Mouse (Mus musculus): Measurements from ENCODE around the gene Megf9. TPM values are rescaled to one million over a fixed set of nuclear protein-coding genes. Genes with fewer than 3 reads are reported as not detected.

Megf9 gene
- polyA plus RNA-seq, 1 experiment from 2014 or later: 4.7 TPM

DNA sequence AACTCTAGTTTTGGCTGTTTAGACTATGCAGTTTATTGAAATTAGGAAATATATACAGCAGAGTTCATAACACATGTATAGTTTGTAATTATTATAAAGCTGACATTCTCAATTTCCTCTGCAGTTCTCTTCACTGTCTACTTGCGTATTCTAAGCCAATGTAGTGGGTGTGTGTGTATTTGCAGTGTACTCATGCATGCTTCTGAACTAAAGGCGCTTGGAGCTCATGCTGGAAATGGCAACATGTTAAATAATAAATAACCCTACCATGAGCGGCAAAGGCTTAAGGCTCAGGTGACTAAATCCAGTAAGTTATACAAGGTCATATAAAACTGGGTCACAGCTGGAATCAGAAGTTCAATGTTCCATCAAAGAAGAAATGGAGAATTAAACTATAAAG lies 46.4 kb downstream of the Megf9 start:
- H3K27me3 ChIP-seq: no peaks in the 10 kb centered on the region
- H3K36me3 ChIP-seq (replicated peaks): no peaks in the 10 kb centered on the region
- H3K4me2 ChIP-seq: no peak overlapping the region
- WGBS (ENCODE audit: insufficient replicate concordance): 64% methylated on average over 3 of the region's 3 CpGs
- no peaks in the 10 kb centered on the region for H3K9me3 ChIP-seq (replicated peaks)
- no peaks in the 10 kb centered on the region for H3K4me1 ChIP-seq (replicated peaks)
- no peak overlapping the region for H3K4me3 ChIP-seq (replicated peaks)
- no peak for ATAC-seq (ENCODE audit: insufficient read depth)
- H3K9ac ChIP-seq: no peak overlapping the region
- no peak overlapping the region for H3K27ac ChIP-seq (replicated peaks)

DNA sequence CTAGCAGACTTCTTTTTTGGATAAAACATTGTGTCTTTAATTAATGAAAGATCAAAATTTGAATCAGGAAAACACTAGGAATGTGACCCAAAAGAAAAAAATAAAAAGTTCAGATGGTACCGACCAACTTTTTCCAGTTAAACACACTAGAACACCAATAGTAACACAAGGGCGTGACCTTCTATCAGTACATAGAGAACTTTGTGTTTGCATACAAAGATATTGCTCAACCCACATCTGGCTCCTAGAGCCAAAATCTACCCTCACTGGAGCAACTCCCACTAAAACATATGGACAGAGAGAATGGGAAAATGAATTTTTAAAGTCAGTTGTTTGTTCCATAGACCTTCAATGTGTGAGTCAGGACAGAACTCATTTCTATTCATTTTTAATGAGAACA lies 50.7 kb downstream of the Megf9 start:
- ATAC-seq (ENCODE audit: insufficient read depth): peak; percentile 63

DNA sequence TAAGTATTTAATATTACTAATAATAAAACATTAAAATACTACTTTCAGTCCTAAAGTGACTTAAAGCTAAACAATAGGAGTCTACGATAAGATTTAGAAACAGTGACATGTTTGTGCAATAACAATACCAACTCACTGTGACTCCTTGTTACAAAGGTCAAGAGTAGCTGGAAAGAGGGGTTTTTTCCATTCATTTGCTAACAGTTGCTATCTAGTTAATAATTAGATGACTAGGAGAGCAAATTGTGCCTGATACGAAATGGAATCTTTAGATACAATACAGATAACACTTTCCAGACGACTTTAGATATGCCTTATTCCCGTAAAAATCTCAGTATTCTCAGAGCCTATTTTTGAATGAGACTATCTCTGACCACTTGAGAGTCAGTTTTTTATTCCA lies 52.9 kb downstream of the Megf9 start:
- no peaks in the 10 kb centered on the region for H3K27me3 ChIP-seq
- no peaks in the 10 kb centered on the region for H3K9me3 ChIP-seq (replicated peaks)
- no peak overlapping the region for H3K4me3 ChIP-seq (replicated peaks)
- 54% methylated on average over 4 of the region's 4 CpGs for WGBS (ENCODE audit: insufficient replicate concordance)
- no peaks in the 10 kb centered on the region for H3K4me1 ChIP-seq (replicated peaks)
- no peak overlapping the region for H3K9ac ChIP-seq
- no peaks in the 10 kb centered on the region for H3K36me3 ChIP-seq (replicated peaks)
- H3K4me2 ChIP-seq: no peak overlapping the region
- ATAC-seq (ENCODE audit: insufficient read depth): no peak
- no peak overlapping the region for H3K27ac ChIP-seq (replicated peaks)

More for the DNA sequence above, 50.7 kb downstream of the Megf9 start:
- Histone ChIP-seq H3K27me3 (no peaks in the 10 kb centered on the region), H3K4me1 (replicated peaks) (no peaks in the 10 kb centered on the region), H3K4me3 (replicated peaks) (no peak overlapping the region), H3K36me3 (replicated peaks) (no peaks in the 10 kb centered on the region), H3K9ac (no peak overlapping the region), H3K27ac (replicated peaks) (no peak overlapping the region), H3K4me2 (no peak overlapping the region), H3K9me3 (replicated peaks) (no peaks in the 10 kb centered on the region)
- WGBS (ENCODE audit: insufficient replicate concordance): 53% methylated on average over 2 of the region's 2 CpGs

DNA sequence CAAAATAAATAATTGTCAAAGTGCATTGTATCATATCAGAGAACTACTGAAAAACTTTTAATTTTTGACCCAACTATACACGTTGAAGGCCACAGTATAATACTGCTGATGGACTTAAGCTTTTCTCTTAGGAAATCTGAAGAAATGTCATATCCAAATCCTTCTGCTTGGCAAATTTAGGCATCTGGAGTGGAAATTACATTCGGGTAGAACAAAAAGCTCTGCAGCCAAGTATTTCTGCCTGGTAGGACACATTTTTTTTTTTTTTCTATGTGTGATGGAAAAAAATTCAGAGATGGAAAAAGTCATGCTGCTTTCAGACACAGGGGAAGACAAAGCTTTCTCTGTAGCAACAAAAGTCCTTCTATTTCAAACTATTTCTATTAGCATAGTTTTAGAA lies 63.4 kb downstream of the Megf9 start:
- H3K27me3 ChIP-seq: no peaks in the 10 kb centered on the region
- H3K9me3 ChIP-seq (replicated peaks): no peaks in the 10 kb centered on the region
- no peaks in the 10 kb centered on the region for H3K36me3 ChIP-seq (replicated peaks)
- H3K27ac ChIP-seq (replicated peaks): no peak overlapping the region
- no peaks in the 10 kb centered on the region for H3K4me1 ChIP-seq (replicated peaks)
- no peak for ATAC-seq (ENCODE audit: insufficient read depth)
- H3K9ac ChIP-seq: no peak overlapping the region
- H3K4me2 ChIP-seq: no peak overlapping the region
- no peak overlapping the region for H3K4me3 ChIP-seq (replicated peaks)
- 64% methylated on average over 2 of the region's 2 CpGs for WGBS (ENCODE audit: insufficient replicate concordance)

DNA sequence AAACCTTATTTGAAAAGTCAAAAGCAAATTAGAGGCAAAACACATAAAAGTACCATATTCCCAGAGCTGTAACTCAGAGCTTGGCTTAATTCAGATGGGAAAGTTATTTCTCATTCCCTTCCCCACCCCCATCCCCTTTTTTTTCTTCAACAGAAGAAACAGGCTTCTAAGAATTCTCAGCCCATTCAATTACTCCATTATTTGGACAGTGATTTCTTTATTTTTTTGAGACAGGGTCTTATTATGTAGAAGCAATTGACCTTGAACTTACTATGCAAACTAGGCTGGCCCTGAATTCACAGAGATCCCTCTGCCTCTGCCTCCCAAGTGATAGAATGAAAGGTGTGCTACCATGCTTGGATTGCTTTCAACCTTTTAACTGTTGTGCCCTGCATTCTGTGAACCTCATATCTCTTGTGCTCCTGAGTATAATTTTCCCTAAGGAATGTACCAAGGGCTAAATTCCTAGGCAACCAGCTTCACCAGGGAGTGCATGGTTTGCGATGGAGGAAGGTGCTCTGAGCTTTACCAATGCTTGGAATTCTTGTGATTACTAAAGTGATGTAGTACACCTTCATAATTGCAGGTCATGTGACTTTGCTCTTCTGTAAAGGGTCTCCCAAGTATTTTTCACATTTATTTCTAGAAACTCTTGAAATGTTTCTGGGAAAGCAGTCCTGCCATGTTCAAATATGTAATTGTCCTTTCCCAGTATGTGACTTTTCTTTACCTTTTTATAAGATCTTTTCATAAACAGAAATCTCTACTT lies 68.7 kb downstream of the Megf9 start:
- H3K27ac ChIP-seq (replicated peaks): no peak overlapping the region
- no peak overlapping the region for H3K9ac ChIP-seq
- no peak for ATAC-seq (ENCODE audit: insufficient read depth)
- H3K4me1 ChIP-seq (replicated peaks): no peaks in the 10 kb centered on the region
- H3K4me2 ChIP-seq: no peak overlapping the region
- H3K9me3 ChIP-seq (replicated peaks): no peaks in the 10 kb centered on the region
- 86% methylated on average over 1 of the region's 1 CpGs for WGBS (ENCODE audit: insufficient replicate concordance)
- H3K4me3 ChIP-seq (replicated peaks): no peak overlapping the region
- H3K27me3 ChIP-seq: no peaks in the 10 kb centered on the region
- H3K36me3 ChIP-seq (replicated peaks): no peaks in the 10 kb centered on the region

DNA sequence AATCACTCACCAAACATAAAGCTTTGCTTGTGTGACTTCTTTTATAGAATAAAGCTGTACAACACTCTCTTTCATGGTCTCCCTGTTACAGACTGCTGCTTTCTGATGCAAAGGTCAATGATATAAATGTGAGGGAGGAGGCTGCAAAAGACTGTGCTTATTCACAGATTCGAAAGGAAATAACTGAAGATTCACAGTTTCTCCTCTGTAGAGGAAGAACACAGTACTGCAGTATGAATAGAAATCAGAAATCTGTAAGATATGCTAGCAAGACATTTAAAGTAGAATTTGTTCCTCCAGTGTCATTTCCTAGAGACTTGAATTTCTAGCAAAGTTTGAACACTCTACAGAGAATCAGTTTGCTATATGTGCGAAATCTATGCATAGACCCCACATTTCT lies 71.5 kb downstream of the Megf9 start:
- Histone ChIP-seq H3K4me3 (replicated peaks) (no peak overlapping the region), H3K9ac (no peak overlapping the region), H3K27me3 (no peaks in the 10 kb centered on the region), H3K27ac (replicated peaks) (no peak overlapping the region), H3K4me1 (replicated peaks) (no peaks in the 10 kb centered on the region), H3K4me2 (no peak overlapping the region), H3K9me3 (replicated peaks) (no peaks in the 10 kb centered on the region), H3K36me3 (replicated peaks) (no peaks in the 10 kb centered on the region)
- ATAC-seq (ENCODE audit: insufficient read depth): no peak
- WGBS (ENCODE audit: insufficient replicate concordance): 65% methylated on average over 2 of the region's 2 CpGs

DNA sequence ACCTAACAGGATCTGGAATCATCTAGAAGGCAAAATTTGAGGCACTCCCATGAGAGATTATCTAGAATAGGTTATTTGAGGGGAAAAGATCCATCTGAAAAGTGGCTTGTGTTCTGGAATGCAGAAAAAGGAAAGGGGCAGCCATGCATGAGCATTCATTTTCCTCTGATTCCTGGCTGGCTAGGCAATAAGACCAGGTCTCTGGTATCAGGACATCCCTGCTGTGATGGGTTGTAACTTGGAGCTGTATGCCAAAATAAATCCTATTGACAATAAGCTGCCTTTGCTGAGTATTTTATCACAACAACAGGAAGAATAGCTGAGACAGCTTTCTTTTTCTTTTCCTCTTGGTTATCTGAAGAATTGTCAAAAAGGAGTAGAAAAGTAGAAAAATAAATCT lies 73.4 kb downstream of the Megf9 start:
- Histone ChIP-seq H3K4me3 (replicated peaks) (no peak overlapping the region), H3K27me3 (no peaks in the 10 kb centered on the region), H3K9me3 (replicated peaks) (no peaks in the 10 kb centered on the region), H3K4me2 (no peak overlapping the region), H3K4me1 (replicated peaks) (no peaks in the 10 kb centered on the region), H3K9ac (no peak overlapping the region), H3K27ac (replicated peaks) (no peak overlapping the region), H3K36me3 (replicated peaks) (no peaks in the 10 kb centered on the region)
- no peak for ATAC-seq (ENCODE audit: insufficient read depth)

DNA sequence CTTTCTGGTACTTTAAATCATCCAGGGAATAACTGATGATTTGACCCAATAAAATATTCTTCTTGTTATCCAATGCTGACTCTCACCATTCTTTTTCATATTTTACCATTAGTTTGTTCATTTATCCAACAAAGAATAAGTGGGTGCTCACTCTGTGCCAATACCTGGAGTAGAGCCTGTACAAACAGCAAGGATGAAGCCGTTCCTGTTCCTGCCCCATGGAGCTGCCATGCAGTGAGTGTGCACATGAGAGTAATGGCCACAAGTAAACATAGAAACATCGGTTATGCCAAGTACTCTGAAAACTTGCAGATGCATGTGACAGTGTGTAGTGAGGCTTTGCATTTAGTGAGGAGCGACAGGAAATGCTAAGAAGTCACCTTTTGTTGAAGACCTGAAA lies 82.6 kb downstream of the Megf9 start:
- H3K4me2 ChIP-seq: no peak overlapping the region
- H3K4me1 ChIP-seq (replicated peaks): no peaks in the 10 kb centered on the region
- H3K27me3 ChIP-seq: no peaks in the 10 kb centered on the region
- no peak overlapping the region for H3K4me3 ChIP-seq (replicated peaks)
- no peak overlapping the region for H3K27ac ChIP-seq (replicated peaks)
- H3K9me3 ChIP-seq (replicated peaks): no peaks in the 10 kb centered on the region
- H3K36me3 ChIP-seq (replicated peaks): no peaks in the 10 kb centered on the region
- 75% methylated on average over 3 of the region's 3 CpGs for WGBS (ENCODE audit: insufficient replicate concordance)
- no peak overlapping the region for H3K9ac ChIP-seq
- no peak for ATAC-seq (ENCODE audit: insufficient read depth)

DNA sequence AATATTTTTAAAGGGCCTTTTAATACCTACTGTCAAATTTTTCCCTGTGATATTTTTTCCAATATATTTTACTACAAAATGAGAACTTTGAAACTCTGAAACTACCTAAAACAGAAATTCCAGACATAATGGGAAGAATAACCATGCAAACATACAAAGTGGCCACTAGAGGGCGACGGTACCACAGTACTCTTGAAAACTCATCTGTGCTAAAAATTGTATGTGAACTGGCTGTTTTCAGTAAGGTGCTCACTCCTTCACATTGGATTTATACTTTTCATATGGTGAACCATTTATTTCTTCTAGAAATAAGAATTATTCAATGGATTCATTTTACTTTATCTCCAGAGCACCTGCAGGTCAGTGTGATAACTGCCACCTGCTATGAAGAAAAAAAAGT lies 83.0 kb downstream of the Megf9 start:
- Histone ChIP-seq H3K4me1 (replicated peaks) (no peaks in the 10 kb centered on the region), H3K36me3 (replicated peaks) (no peaks in the 10 kb centered on the region), H3K27me3 (no peaks in the 10 kb centered on the region), H3K9ac (no peak overlapping the region), H3K27ac (replicated peaks) (no peak overlapping the region), H3K9me3 (replicated peaks) (no peaks in the 10 kb centered on the region), H3K4me3 (replicated peaks) (no peak overlapping the region), H3K4me2 (no peak overlapping the region)
- WGBS (ENCODE audit: insufficient replicate concordance): 0% methylated on average over 2 of the region's 2 CpGs
- no peak for ATAC-seq (ENCODE audit: insufficient read depth)

DNA sequence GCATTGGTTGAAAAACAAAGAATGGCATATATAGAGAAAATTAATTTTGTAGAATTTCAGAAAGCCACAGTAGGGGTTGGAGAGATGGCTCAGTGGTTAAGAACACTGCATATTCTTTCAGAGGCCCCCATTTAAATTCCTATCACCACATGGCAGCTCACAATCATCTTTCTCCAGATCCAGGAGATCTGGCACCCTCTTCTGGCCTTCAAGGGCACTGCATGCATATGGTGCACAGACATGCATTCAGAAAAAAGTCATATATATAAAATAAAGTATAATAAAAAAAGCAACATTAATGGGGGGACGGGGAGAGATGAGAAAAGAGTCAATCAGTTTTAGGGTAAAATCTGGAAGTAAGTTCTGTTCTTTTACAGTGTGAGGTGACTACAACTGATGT lies 85.1 kb downstream of the Megf9 start:
- H3K4me2 ChIP-seq: no peak overlapping the region
- no peaks in the 10 kb centered on the region for H3K9me3 ChIP-seq (replicated peaks)
- H3K27ac ChIP-seq (replicated peaks): no peak overlapping the region
- ATAC-seq (ENCODE audit: insufficient read depth): no peak
- no peaks in the 10 kb centered on the region for H3K36me3 ChIP-seq (replicated peaks)
- H3K4me3 ChIP-seq (replicated peaks): no peak overlapping the region
- no peaks in the 10 kb centered on the region for H3K4me1 ChIP-seq (replicated peaks)
- H3K27me3 ChIP-seq: no peaks in the 10 kb centered on the region
- H3K9ac ChIP-seq: no peak overlapping the region
- 59% methylated on average over 1 of the region's 1 CpGs for WGBS (ENCODE audit: insufficient replicate concordance)

DNA sequence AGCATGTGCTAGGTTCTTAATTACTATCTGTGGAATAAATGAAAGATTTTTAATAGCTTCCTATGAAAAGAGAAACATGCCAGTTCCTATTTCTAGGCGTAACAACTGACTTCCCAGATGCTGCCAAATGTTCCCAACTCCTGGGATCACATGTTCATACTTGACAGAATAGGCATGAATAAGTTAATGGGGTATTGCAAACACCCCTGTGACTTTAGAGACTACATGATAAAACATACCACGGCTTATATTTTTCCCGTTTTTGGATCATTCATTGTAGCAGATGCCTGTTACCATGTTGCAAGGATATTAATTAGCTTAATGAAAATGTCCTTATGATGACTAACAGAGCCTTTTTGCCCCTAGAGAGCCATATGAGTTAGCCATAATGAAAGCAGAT lies 88.0 kb downstream of the Megf9 start:
- H3K4me1 ChIP-seq (replicated peaks): no peaks in the 10 kb centered on the region
- no peaks in the 10 kb centered on the region for H3K27me3 ChIP-seq
- H3K36me3 ChIP-seq (replicated peaks): no peaks in the 10 kb centered on the region
- H3K4me3 ChIP-seq (replicated peaks): no peak overlapping the region
- H3K9me3 ChIP-seq (replicated peaks): no peaks in the 10 kb centered on the region
- 73% methylated on average over 3 of the region's 3 CpGs for WGBS (ENCODE audit: insufficient replicate concordance)
- no peak overlapping the region for H3K9ac ChIP-seq
- H3K4me2 ChIP-seq: no peak overlapping the region
- no peak overlapping the region for H3K27ac ChIP-seq (replicated peaks)
- ATAC-seq (ENCODE audit: insufficient read depth): no peak

DNA sequence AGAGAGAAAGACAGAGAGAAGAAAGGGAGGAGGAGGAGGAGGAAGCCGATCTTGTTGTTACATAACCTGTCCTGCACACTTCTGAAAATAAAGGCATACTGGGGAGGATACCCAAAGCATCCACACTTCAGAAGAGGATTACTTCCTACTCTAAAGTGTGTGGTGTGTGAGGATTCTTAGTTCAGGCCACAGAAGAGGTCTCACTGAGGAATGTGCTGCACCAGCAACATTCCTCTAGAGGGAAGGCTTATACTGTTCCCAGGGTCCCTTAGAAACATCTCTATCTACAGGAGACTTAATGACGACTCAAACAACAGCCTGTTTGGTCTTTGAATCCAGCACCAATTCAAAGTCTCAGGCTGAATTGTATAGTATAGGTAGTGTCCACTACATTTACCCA lies 114.6 kb downstream of the Megf9 start:
- H3K9me3 ChIP-seq (replicated peaks): no peaks in the 10 kb centered on the region
- H3K27me3 ChIP-seq: no peaks in the 10 kb centered on the region
- no peak for ATAC-seq (ENCODE audit: insufficient read depth)
- no peak overlapping the region for H3K9ac ChIP-seq
- H3K4me3 ChIP-seq (replicated peaks): no peak overlapping the region
- WGBS (ENCODE audit: insufficient replicate concordance): 51% methylated on average over 2 of the region's 2 CpGs
- no peak overlapping the region for H3K4me2 ChIP-seq
- H3K36me3 ChIP-seq (replicated peaks): no peaks in the 10 kb centered on the region
- H3K27ac ChIP-seq (replicated peaks): no peak overlapping the region
- no peaks in the 10 kb centered on the region for H3K4me1 ChIP-seq (replicated peaks)
